Mouse (Mus musculus) heart, postnatal 0 days (tissue): ENCODE results near the gene Mknk1.

Experiments used
- CTCF ChIP-seq: IDR thresholded peaks from 2 replicates; pipeline ENCODE4 v1.5.1; 2016; ENCODE audit warnings: antibody characterized with exemption, control low read depth, low read depth
- EP300 ChIP-seq: IDR thresholded peaks from 2 replicates; pipeline ENCODE4 v1.6.1; 2016; ENCODE audit warnings: antibody characterized with exemption, low read depth

- TF ChIP-seq CTCF (peak; percentile 78), EP300 (no peak)
These were observed 63.8 kb downstream of the Mknk1 start for GRCm38 (mm10) chr4:115902816-115903215.
